Mouse (Mus musculus) erythroid progenitor cell, adult 5-6 weeks (primary cell): Measurements from ENCODE around the gene 1700056E22Rik. TPM values are rescaled to one million over a fixed set of nuclear protein-coding genes. Genes with fewer than 3 reads are reported as not detected.

ENCODE experiments used
- total RNA-seq, 2 experiments: library from RNA; stranded (forward) in 1 of 2; stranded (reverse) in 1 of 2; fragments of 150-400 nt in 1 of 2; fragments of 186-747, 209-891 nt in 1 of 2; gene quantifications; 2 replicates each; pipeline versions ENCODE4 v1.2.3 to v1.2.4; 2015 to 2017; ENCODE audit warnings: low replicate concordance in 2 of 2

1700056E22Rik gene
- total RNA-seq, 2 experiments from 2014 or later: 0.68 TPM; not detected in 1

Other genes with a start within 250 kb of the 1700056E22Rik start
- gene Dusp10, start 21.0 kb downstream of the 1700056E22Rik start, total RNA-seq (2015; ENCODE audit: low replicate concordance): 3.6 and 7.1 TPM in 2 replicates
- gene Dusp10, start 21.0 kb downstream of the 1700056E22Rik start, total RNA-seq (2017; ENCODE audit: low replicate concordance): 1.5 and 3.1 TPM in 2 replicates